Mouse (Mus musculus) heart, postnatal 0 days (tissue): ENCODE data around the gene Large1. TPM values are rescaled to one million over a fixed set of nuclear protein-coding genes. Genes with fewer than 3 reads are reported as not detected.
A peak's percentile ranks its signal among the peaks of the same experiment; 100 is the strongest.

ENCODE experiments used
- ATAC-seq: fragments of 200-750 bp; cut with Nextera tagmentation; 2 replicates; pipeline ENCODE4 v1.8.0; 2017; ENCODE audit warnings: low read depth, moderate number of reproducible peaks, moderate library complexity; ENCODE audit not compliant: insufficient read depth
- DNase-seq: peaks from one replicate; pipeline ENCODE4 v3.0.0-alpha.2; 2016; ENCODE audit warnings: low spot score
- H3K27ac ChIP-seq: fragments of 300-500 bp; sonication (generic); 2 replicates; pipeline ENCODE4 v1.5.1; 2014; ENCODE audit warnings: low read depth, mild to moderate bottlenecking
- H3K27me3 ChIP-seq: fragments of 300-500 bp; sonication (generic); 2 replicates; pipeline ENCODE4 v1.6.1; 2014; ENCODE audit warnings: low read length, mixed read lengths; ENCODE audit not compliant: control insufficient read depth, insufficient read depth
- H3K36me3 ChIP-seq: fragments of 300-500 bp; sonication (generic); replicated peaks from 2 replicates; pipeline ENCODE4 v1.6.1; 2014; ENCODE audit warnings: low read length, mixed read lengths; ENCODE audit not compliant: control insufficient read depth, insufficient read depth
- H3K4me1 ChIP-seq: fragments of 300-500 bp; sonication (generic); 2 replicates; pipeline ENCODE4 v1.6.1; 2014; ENCODE audit warnings: antibody characterized with exemption; ENCODE audit not compliant: control insufficient read depth, insufficient read depth
- H3K4me2 ChIP-seq: fragments of 300-500 bp; sonication (generic); 2 replicates; pipeline ENCODE4 v1.6.1; 2014; ENCODE audit warnings: low read depth, mild to moderate bottlenecking, low read length, moderate library complexity
- H3K4me3 ChIP-seq: fragments of 300-500 bp; sonication (generic); 2 replicates; pipeline ENCODE4 v1.5.1; 2014; ENCODE audit warnings: low read depth, low read length
- H3K9ac ChIP-seq: fragments of 300-500 bp; sonication (generic); replicated peaks from 2 replicates; pipeline ENCODE4 v1.6.1; 2014; ENCODE audit warnings: low read depth, low read length, mixed read lengths
- H3K9me3 ChIP-seq: fragments of 300-500 bp; sonication (generic); replicated peaks from 2 replicates; pipeline ENCODE4 v1.6.1; 2016; ENCODE audit warnings: low read length; ENCODE audit not compliant: control insufficient read depth
- CTCF ChIP-seq: IDR thresholded peaks from 2 replicates; pipeline ENCODE4 v1.5.1; 2016; ENCODE audit warnings: antibody characterized with exemption, control low read depth, low read depth
- EP300 ChIP-seq: IDR thresholded peaks from 2 replicates; pipeline ENCODE4 v1.6.1; 2016; ENCODE audit warnings: antibody characterized with exemption, low read depth
- WGBS: fragments of 180-500 bp; shearing (Covaris S2); extraction: QIAGEN DNeasy Blood & Tissue Kit; methylation state at CpG from one replicate; pipeline ENCODE4 v1.1.7; 2014; 5-methylcytosine and 5-hydroxymethylcytosine counted together
- polyA plus RNA-seq: library from polyadenylated mRNA; unstranded; fragments of >200 nt; fragmentation: Nextera tagmentation; extraction: Ambion mirVana; gene quantifications from 2 replicates; pipeline ENCODE4 v1.2.1, GENCODE M21; 2015
- total RNA-seq: library from RNA; depleted of rRNA; stranded (reverse); fragments of >200 nt; gene quantifications from 2 replicates; pipeline ENCODE4 v1.2.3, GENCODE M21; 2014; ENCODE audit warnings: low replicate concordance

Large1 gene
- total and polyA plus RNA-seq, 2 experiments from 2014 or later = 5.9 to 41.0 TPM

- Histone ChIP-seq H3K9me3 (no peaks in the 10 kb centered on the region), H3K9ac (peak overlapping the region; percentile 89), H3K36me3 (no peaks in the 10 kb centered on the region), H3K4me1 (peaks cover 23% of the 10 kb centered on the region), H3K27me3 (no peaks in the 10 kb centered on the region), H3K27ac (peak overlapping the region; percentile 87), H3K4me3 (peak overlapping the region; percentile 93), H3K4me2 (peak overlapping the region; percentile 91)
- under 1% methylated on average over 47 of the region's 56 CpGs for WGBS
- TF ChIP-seq EP300 (no peak), CTCF (no peak)
- ATAC-seq (peak; percentile 28), DNase-seq (peak; percentile 15)
These were observed 836 bp downstream of the Large1 start for GRCm38 (mm10) chr8:73352301-73353107.

- DNase-seq = peak; percentile 85
- no peaks in the 10 kb centered on the region for H3K9me3 ChIP-seq
- WGBS = 22% methylated on average over 2 of the region's 2 CpGs
- no peak for ATAC-seq
- no peak overlapping the region for H3K27ac ChIP-seq
- peak overlapping the region; percentile 93; the same call in 1 of the 2 replicates for H3K4me3 ChIP-seq
- no peaks in the 10 kb centered on the region for H3K27me3 ChIP-seq
- H3K36me3 ChIP-seq = no peaks in the 10 kb centered on the region
- TF ChIP-seq EP300 (no peak), CTCF (peak; percentile 68)
- H3K4me1 ChIP-seq = peaks cover 23% of the 10 kb centered on the region
- peak overlapping the region; percentile 91; the same call in 1 of the 2 replicates for H3K4me2 ChIP-seq
- no peak overlapping the region for H3K9ac ChIP-seq
These were observed 3.0 kb downstream of the Large1 start for GRCm38 (mm10) chr8:73350366-73350765.

- DNase-seq = peak; percentile 63
- Histone ChIP-seq H3K4me2 (peak overlapping the region; percentile 18; the same call in 1 of the 2 replicates), H3K27me3 (no peaks in the 10 kb centered on the region), H3K27ac (peak overlapping the region; percentile 90), H3K4me1 (peaks cover 21% of the 10 kb centered on the region), H3K9ac (no peak overlapping the region), H3K36me3 (no peaks in the 10 kb centered on the region), H3K4me3 (no peak overlapping the region), H3K9me3 (0 out of 2 replicates have a peak, but pooled peaks cover 3% of the 10 kb centered on the region)
- 31% methylated on average over 3 of the region's 3 CpGs for WGBS
- peak; percentile 88 for ATAC-seq
- TF ChIP-seq CTCF = no peak
- peak; percentile 24; the same call in 1 of the 2 replicates for TF ChIP-seq EP300
These were observed 10.5 kb downstream of the Large1 start for GRCm38 (mm10) chr8:73342761-73343395.

- ATAC-seq = no peak
- 63% methylated on average over 1 of the region's 1 CpGs for WGBS
- Histone ChIP-seq H3K9ac (no peak overlapping the region), H3K27ac (no peak overlapping the region), H3K4me1 (peaks cover 2% of the 10 kb centered on the region; the same call in 1 of the 2 replicates), H3K36me3 (no peaks in the 10 kb centered on the region; the same call in 1 of the 2 replicates), H3K4me3 (no peak overlapping the region), H3K4me2 (no peak overlapping the region), H3K27me3 (no peaks in the 10 kb centered on the region), H3K9me3 (0 out of 2 replicates have a peak, but pooled peaks cover 6% of the 10 kb centered on the region)
- no peak for TF ChIP-seq CTCF
- no peak for TF ChIP-seq EP300
- DNase-seq = no peak
These were observed 16.5 kb downstream of the Large1 start for GRCm38 (mm10) chr8:73336845-73337244.

- no peak for ATAC-seq
- TF ChIP-seq CTCF (no peak), EP300 (no peak)
- H3K9me3 ChIP-seq = 0 out of 2 replicates have a peak, but pooled peaks cover 6% of the 10 kb centered on the region
- H3K4me1 ChIP-seq = no peaks in the 10 kb centered on the region
- no peak for DNase-seq
- no peak overlapping the region for H3K27ac ChIP-seq
- no peaks in the 10 kb centered on the region for H3K27me3 ChIP-seq
- no peak overlapping the region for H3K4me3 ChIP-seq
- H3K9ac ChIP-seq = no peak overlapping the region
- 89% methylated on average over 5 of the region's 5 CpGs for WGBS
- no peaks in the 10 kb centered on the region; the same call in 1 of the 2 replicates for H3K36me3 ChIP-seq
- H3K4me2 ChIP-seq = no peak overlapping the region
These were observed 24.2 kb downstream of the Large1 start for GRCm38 (mm10) chr8:73329131-73329530.
